ENCODE assay signal across 8 mouse cellular contexts in genomic region chr12:7777220-7778055, GRCm38 (mm10).
A peak's percentile ranks its signal among the peaks of the same experiment; 100 is the strongest.
DNase-seq lines count a peak whose midpoint lies in the region; ATAC-seq and TF ChIP-seq lines count a peak whose summit lies in the region.

No protein-coding gene starts in this region.

- intact Hi-C loops in heart, postnatal 25 days (cut with DNase I): no loop called here

- H3K36me3 ChIP-seq in intestine, embryonic 16.5 days (ENCODE audit: control insufficient read depth, insufficient read depth, low read length): no peaks in the 10 kb centered on the region
- no peaks in the 10 kb centered on the region for H3K36me3 ChIP-seq in midbrain, embryonic 14.5 days (ENCODE audit: control insufficient read depth, insufficient read depth, low read length)

- DNase-seq in heart, adult 11 months: peak; percentile 48
- DNase-seq in heart, postnatal 25 days (ENCODE audit: low spot score): no peak
- peak in 1 of 2 experiments; percentile 35 for DNase-seq in cerebellum, adult 2 months
- DNase-seq in forelimb bud, embryonic 11.5 days (ENCODE audit: low read depth, low spot score): peak; percentile 82
- peak; percentile 50 to 85 for DNase-seq in left cerebral cortex, adult 9 months (ENCODE audit: low spot score in 2 of 2)
- peak; percentile 93 for DNase-seq in midbrain, embryonic 14.5 days
- peak; percentile 22 for DNase-seq in yolk sac, embryonic 10.5 days (ENCODE audit: low spot score)

- no peak overlapping the region for H3K9ac ChIP-seq in intestine, embryonic 16.5 days (ENCODE audit: low read depth, low read length)
- H3K9ac ChIP-seq in midbrain, embryonic 14.5 days (replicated peaks; ENCODE audit: low read length): no peak overlapping the region

- TF ChIP-seq POLR2A in cerebellum, adult 2 months (IDR thresholded peaks at IDR 0.05; ENCODE audit: borderline replicate concordance, insufficient read depth, low read length): no peak

- no peaks in the 10 kb centered on the region for H3K9me3 ChIP-seq in intestine, embryonic 16.5 days (ENCODE audit: control insufficient read depth, low read length)
- no peaks in the 10 kb centered on the region for H3K9me3 ChIP-seq in midbrain, embryonic 14.5 days (ENCODE audit: control insufficient read depth, low read length)

- H3K4me3 ChIP-seq in cerebellum, adult 2 months (replicated peaks; ENCODE audit: insufficient read depth, low read depth, low read length): no peak overlapping the region
- H3K4me3 ChIP-seq in intestine, embryonic 16.5 days (ENCODE audit: low read length): no peak overlapping the region
- no peak overlapping the region for H3K4me3 ChIP-seq in midbrain, embryonic 14.5 days (replicated peaks; ENCODE audit: low read depth, low read length)

- no peak overlapping the region for H3K27ac ChIP-seq in cerebellum, adult 2 months (ENCODE audit: insufficient read depth, low read length)
- no peak overlapping the region for H3K27ac ChIP-seq in intestine, embryonic 16.5 days (ENCODE audit: low read length)
- no peak overlapping the region; the same call in 1 of the 2 replicates for H3K27ac ChIP-seq in midbrain, embryonic 14.5 days (replicated peaks; ENCODE audit: low read depth, low read length)

- no peaks in the 10 kb centered on the region for H3K4me1 ChIP-seq in cerebellum, adult 2 months (ENCODE audit: control insufficient read depth, insufficient read depth, low read length)
- H3K4me1 ChIP-seq in intestine, embryonic 16.5 days (ENCODE audit: control insufficient read depth, insufficient read depth, low read length): no peaks in the 10 kb centered on the region
- 0 out of 2 replicates have a peak, but pooled peaks cover 3% of the 10 kb centered on the region for H3K4me1 ChIP-seq in midbrain, embryonic 14.5 days (ENCODE audit: control insufficient read depth, insufficient read depth, low read length)

- peak; percentile 84 for ATAC-seq in intestine, embryonic 16.5 days
- ATAC-seq in midbrain, embryonic 14.5 days (ENCODE audit: low FRiP score, low TSS enrichment): peak; percentile 62

- no peak overlapping the region for H3K4me2 ChIP-seq in intestine, embryonic 16.5 days (ENCODE audit: low read depth, low read length)
- no peak overlapping the region for H3K4me2 ChIP-seq in midbrain, embryonic 14.5 days (ENCODE audit: low read length)

- 58% methylated on average over 10 of the region's 10 CpGs for WGBS in cerebellum, adult 2 months
- WGBS in intestine, embryonic 16.5 days: 55% methylated on average over 10 of the region's 10 CpGs
- WGBS in midbrain, embryonic 14.5 days: 52% methylated on average over 10 of the region's 10 CpGs

- TF ChIP-seq CTCF in cerebellum, adult 2 months (IDR thresholded peaks at IDR 0.05; ENCODE audit: borderline replicate concordance, insufficient read depth, low read depth, low read length): peak; percentile 52; the same call in 1 of the 2 replicates

- H3K27me3 ChIP-seq in cerebellum, adult 2 months (ENCODE audit: control insufficient read depth, insufficient read depth, low read length): no peaks in the 10 kb centered on the region
- no peaks in the 10 kb centered on the region for H3K27me3 ChIP-seq in intestine, embryonic 16.5 days (replicated peaks; ENCODE audit: control insufficient read depth, insufficient read depth, low read length)
- H3K27me3 ChIP-seq in midbrain, embryonic 14.5 days (ENCODE audit: control insufficient read depth, insufficient read depth, low read length): no peaks in the 10 kb centered on the region
